Mouse (Mus musculus) adrenal gland, postnatal 10 days (tissue): ENCODE measurements around the gene Olfr1053. TPM values are rescaled to one million over a fixed set of nuclear protein-coding genes. Genes with fewer than 3 reads are reported as not detected.
"Not testable (repeated sequence)": the region's sequence is repeated elsewhere in the genome, so short reads cannot be mapped to it uniquely, and the experiment has no call there.

Experiments
- DNase-seq: peaks from one replicate; pipeline ENCODE4 v3.0.0; 2021; ENCODE audit warnings: mixed read lengths
- long read RNA-seq, 2 experiments: library from polyadenylated mRNA; stranded (forward); transcript quantifications; one replicate each; pipeline ENCODE4 v2.0.0; 2021
- total RNA-seq, 2 experiments: library from RNA; stranded (reverse); gene quantifications; 2 replicates each; pipeline ENCODE4 v1.2.3; 2021

The Olfr1053 gene
- total RNA-seq = not detected
- long read RNA-seq, experiment 1 = 0 reads
- long read RNA-seq, experiment 2 = 0 reads

DNA sequence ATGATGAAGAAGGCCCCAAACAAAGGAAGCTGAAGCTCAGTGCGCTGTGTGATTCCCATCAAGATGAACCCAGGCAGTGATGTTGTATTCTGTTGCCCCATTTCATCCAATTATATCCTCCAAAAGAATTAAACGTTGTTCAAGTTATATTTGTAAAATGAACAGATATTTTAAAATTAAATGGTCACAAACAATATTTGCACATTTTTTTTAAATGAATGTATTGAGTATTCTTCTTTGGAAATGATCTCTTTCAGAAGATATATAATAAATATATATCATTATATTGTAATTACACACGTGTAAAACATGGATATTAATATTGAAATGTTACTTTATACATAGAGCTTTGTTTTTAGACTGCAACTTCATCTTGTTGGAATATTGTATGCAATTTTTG lies at the start of gene Olfr1053:
Olfr1053 (minus strand) TSS at position 101 of the 400 bp plus-strand sequence.
- DNase-seq = no peak

DNA sequence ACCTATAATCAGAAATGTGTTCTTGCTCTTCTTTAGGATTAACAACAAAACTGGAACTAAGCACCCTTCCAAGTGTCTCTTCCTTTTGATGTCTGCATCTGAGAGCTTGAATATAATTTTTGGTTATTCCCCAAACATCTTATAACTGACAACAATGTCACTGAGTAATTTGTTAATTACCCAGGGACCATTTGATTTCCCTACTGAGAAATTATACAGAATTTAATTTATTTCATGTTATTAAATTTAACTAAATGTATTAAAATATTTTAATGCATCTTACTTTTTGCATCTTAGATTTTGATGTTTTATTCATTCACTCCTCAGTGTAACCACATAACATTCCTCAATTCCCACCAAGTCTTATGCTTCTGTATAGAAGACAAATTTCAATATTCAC lies 47.3 kb upstream of the Olfr1053 start, which contains the start of gene Olfr1056:
Olfr1056 (minus strand) TSS at position 101 of the 400 bp plus-strand sequence.
- DNase-seq = no peak

GRCm38 (mm10) chr2:86351751-86352150 lies 36.7 kb upstream of the Olfr1053 start:
- not testable (repeated sequence) for DNase-seq

DNA sequence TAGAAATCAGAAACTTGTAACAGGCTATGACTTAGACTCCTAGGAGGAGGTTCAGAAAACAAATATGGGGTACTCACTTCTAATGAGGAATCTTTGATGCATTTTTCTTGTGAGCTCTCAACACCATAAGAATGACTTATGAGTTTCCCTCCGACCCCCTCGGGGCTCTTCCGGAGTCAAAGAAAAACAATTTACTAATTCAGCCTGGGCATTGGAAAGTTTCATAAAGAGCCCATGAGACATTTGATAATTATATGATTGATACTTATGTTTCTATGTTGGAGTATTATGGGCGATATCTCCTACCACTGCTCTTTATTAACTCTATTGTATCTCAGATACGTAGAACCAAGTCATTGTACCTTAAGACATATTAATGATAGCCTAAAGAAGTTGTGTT lies 35.1 kb upstream of the Olfr1053 start, which contains the start of gene Olfr1055:
Olfr1055 (minus strand) TSS at position 101 of the 400 bp plus-strand sequence.
- DNase-seq = no peak

DNA sequence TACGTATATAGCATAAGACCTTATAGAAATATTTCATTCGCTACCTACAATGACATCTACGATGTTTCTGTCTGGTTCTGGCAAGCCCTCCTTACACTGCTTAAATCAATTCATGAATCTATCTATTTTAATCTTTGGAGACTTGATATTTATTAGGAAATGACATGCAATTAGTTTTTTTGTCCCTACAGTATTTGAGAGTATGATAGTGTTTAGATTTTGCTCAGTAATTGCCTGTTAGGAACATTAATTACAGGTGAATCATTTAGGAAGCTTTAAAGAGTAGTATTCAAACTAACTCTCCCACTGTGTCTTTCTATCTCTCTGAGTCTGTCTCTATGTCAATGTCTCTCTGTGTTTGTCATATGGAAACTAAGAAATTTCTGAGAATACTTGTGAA lies 20.2 kb upstream of the Olfr1053 start, which contains the start of gene Olfr1054:
Olfr1054 (minus strand) TSS at position 101 of the 400 bp plus-strand sequence.
- no peak for DNase-seq

DNA sequence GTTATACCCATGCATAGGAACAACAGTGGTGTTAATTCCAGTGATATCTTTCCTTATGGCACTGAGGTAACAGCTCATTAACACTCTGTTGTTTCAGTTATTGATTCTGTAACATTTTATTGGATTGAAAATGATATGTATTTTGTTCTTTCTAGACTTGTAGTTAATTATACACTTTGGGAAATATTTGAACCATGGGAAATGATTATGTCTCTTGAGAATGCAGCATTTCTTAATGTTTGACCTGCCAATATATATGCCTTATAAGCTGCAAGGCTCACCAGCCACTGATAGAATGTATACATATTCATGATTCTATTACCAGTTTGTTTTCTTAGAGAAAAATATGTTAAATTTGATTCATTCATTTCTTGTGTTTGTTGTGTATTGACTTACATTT lies 22.9 kb downstream of the Olfr1053 start, which contains the start of gene Olfr1052:
Olfr1052 (plus strand) TSS at position 301 of the 400 bp plus-strand sequence.
- DNase-seq = no peak

DNA sequence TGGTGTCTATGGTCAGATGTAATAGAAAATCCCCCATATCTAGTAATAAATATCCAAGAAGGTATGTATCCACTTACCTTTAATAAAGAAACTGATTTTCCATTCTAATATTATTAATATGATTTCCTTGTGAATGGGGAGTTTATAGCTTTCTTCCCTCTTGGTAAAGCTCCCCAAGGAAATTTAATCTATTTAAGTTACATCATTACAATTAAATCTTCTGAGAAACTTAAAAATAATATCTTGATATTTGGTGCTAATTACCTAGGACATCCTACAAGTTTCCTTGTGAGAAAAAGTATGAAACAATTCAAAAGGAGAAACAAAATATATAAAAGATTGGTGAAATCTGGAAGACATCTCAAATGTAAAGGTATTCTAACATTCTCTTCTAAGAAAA lies 36.1 kb downstream of the Olfr1053 start, which contains the start of gene Olfr1051:
Olfr1051 (minus strand) TSS at position 101 of the 400 bp plus-strand sequence.
- DNase-seq = not testable (repeated sequence)

Other genes with a start within 250 kb of the Olfr1053 start
- not detected for gene Olfr1036, start 241.3 kb downstream of the Olfr1053 start, total RNA-seq
- gene Olfr1037, start 227.9 kb downstream of the Olfr1053 start, total RNA-seq = not detected
- not detected for gene Olfr1039, start 179.4 kb downstream of the Olfr1053 start, total RNA-seq
- not detected for gene Olfr1040, start 168.6 kb downstream of the Olfr1053 start, total RNA-seq
- not detected for gene Olfr1042, start 153.4 kb downstream of the Olfr1053 start, total RNA-seq
- not detected for gene Olfr1043, start 147.8 kb downstream of the Olfr1053 start, total RNA-seq
- gene Olfr1044, start 137.5 kb downstream of the Olfr1053 start, total RNA-seq = not detected
- not detected for gene Olfr52, start 129.6 kb downstream of the Olfr1053 start, total RNA-seq
- not detected for gene Olfr1045, start 112.3 kb downstream of the Olfr1053 start, total RNA-seq
- not detected for gene Olfr1046, start 96.0 kb downstream of the Olfr1053 start, total RNA-seq
- not detected for gene Olfr1047, start 83.9 kb downstream of the Olfr1053 start, total RNA-seq
- gene Olfr1048, start 75.0 kb downstream of the Olfr1053 start, total RNA-seq = not detected
- not detected for gene Olfr1049, start 57.0 kb downstream of the Olfr1053 start, total RNA-seq
- not detected for gene Olfr1051, start 36.2 kb downstream of the Olfr1053 start, total RNA-seq
- not detected for gene Olfr1052, start 22.8 kb downstream of the Olfr1053 start, total RNA-seq
- not detected for gene Olfr1054, start 20.1 kb upstream of the Olfr1053 start, total RNA-seq
- gene Olfr1055, start 35.0 kb upstream of the Olfr1053 start, total RNA-seq = not detected
- not detected for gene Olfr1056, start 47.2 kb upstream of the Olfr1053 start, total RNA-seq
- gene Olfr1057, start 63.1 kb upstream of the Olfr1053 start, total RNA-seq = not detected
- not detected for gene Olfr1058, start 73.3 kb upstream of the Olfr1053 start, total RNA-seq
- gene Olfr1061, start 98.8 kb upstream of the Olfr1053 start, total RNA-seq = not detected
- gene Olfr1062, start 111.5 kb upstream of the Olfr1053 start, total RNA-seq = not detected
- gene Olfr1065, start 135.3 kb upstream of the Olfr1053 start, total RNA-seq = not detected
- gene Olfr1066, start 141.0 kb upstream of the Olfr1053 start, total RNA-seq = not detected
- gene Olfr228, start 172.1 kb upstream of the Olfr1053 start, total RNA-seq = not detected
- not detected for gene Olfr1076, start 193.2 kb upstream of the Olfr1053 start, total RNA-seq
- gene Olfr1079, start 227.2 kb upstream of the Olfr1053 start, total RNA-seq = not detected
- gene Olfr1080, start 243.0 kb upstream of the Olfr1053 start, total RNA-seq = not detected